Mouse (Mus musculus): ENCODE measurements around the gene C1qtnf4.

The C1qtnf4 gene

GRCm38 (mm10) chr2:90885218-90886041 lies at the start of gene C1qtnf4:
C1qtnf4 (plus strand) TSS chr2:90885860.
- DNase-seq, result no peak

- DNase-seq, result no peak
These were observed 47.0 kb upstream of the C1qtnf4 start for GRCm38 (mm10) chr2:90838621-90839020.

GRCm38 (mm10) chr2:90843666-90844065 lies 42.0 kb upstream of the C1qtnf4 start:
- no peak for DNase-seq

- DNase-seq, result no peak
These were observed 41.4 kb upstream of the C1qtnf4 start for GRCm38 (mm10) chr2:90844262-90844661.

GRCm38 (mm10) chr2:90845234-90845633 lies 40.4 kb upstream of the C1qtnf4 start:
- DNase-seq, result no peak

GRCm38 (mm10) chr2:90846171-90846570 lies 39.5 kb upstream of the C1qtnf4 start:
- DNase-seq, result peak in 1 of 2 experiments; percentile 6

- peak in 1 of 2 experiments; percentile 31 for DNase-seq
These were observed 39.1 kb upstream of the C1qtnf4 start for GRCm38 (mm10) chr2:90846597-90846954.

GRCm38 (mm10) chr2:90846955-90847680 lies 38.5 kb upstream of the C1qtnf4 start, which contains the start of gene Mtch2:
Mtch2 (plus strand) TSS chr2:90847155.
- DNase-seq, result peak; percentile 98

GRCm38 (mm10) chr2:90847681-90848050 lies 38.0 kb upstream of the C1qtnf4 start:
- no peak for DNase-seq

- no peak for DNase-seq
These were observed 37.3 kb upstream of the C1qtnf4 start for GRCm38 (mm10) chr2:90848331-90848730.

- DNase-seq, result no peak
These were observed 35.3 kb upstream of the C1qtnf4 start for GRCm38 (mm10) chr2:90850401-90850800.

GRCm38 (mm10) chr2:90861486-90861885 lies 24.2 kb upstream of the C1qtnf4 start:
- no peak for DNase-seq

GRCm38 (mm10) chr2:90864184-90864583 lies 21.5 kb upstream of the C1qtnf4 start:
- DNase-seq, result no peak

GRCm38 (mm10) chr2:90866524-90866923 lies 19.1 kb upstream of the C1qtnf4 start:
- peak; percentile 70 to 72 for DNase-seq

- no peak for DNase-seq
These were observed 15.5 kb upstream of the C1qtnf4 start for GRCm38 (mm10) chr2:90870136-90870601.

- DNase-seq, result no peak
These were observed 14.3 kb upstream of the C1qtnf4 start for GRCm38 (mm10) chr2:90871180-90871961.

- no peak for DNase-seq
These were observed 11.6 kb upstream of the C1qtnf4 start for GRCm38 (mm10) chr2:90874025-90874424.

- no peak for DNase-seq
These were observed 10.4 kb upstream of the C1qtnf4 start for GRCm38 (mm10) chr2:90875239-90875638.

GRCm38 (mm10) chr2:90877584-90878259 lies 7.9 kb upstream of the C1qtnf4 start:
- no peak for DNase-seq

- DNase-seq, result no peak
These were observed 6.2 kb upstream of the C1qtnf4 start for GRCm38 (mm10) chr2:90879419-90879818.

- DNase-seq, result no peak
These were observed 5.4 kb upstream of the C1qtnf4 start for GRCm38 (mm10) chr2:90880144-90880785.

- DNase-seq, result no peak
These were observed 3.8 kb upstream of the C1qtnf4 start for GRCm38 (mm10) chr2:90881824-90882223.

All from thymus, postnatal 36 days (tissue).